Mouse (Mus musculus) c-Kit-negative CD71-positive TER-119-positive erythroid progenitor cells, embryonic 14.5 days (primary cell): ENCODE results near the gene Nol8.

ENCODE experiments used
- DNase-seq: peaks from one replicate; pipeline ENCODE4 v3.0.0-alpha.2; 2013; ENCODE audit warnings: low read depth, low spot score

The Nol8 gene

GRCm38 (mm10) chr13:49684266-49684665 lies 31.4 kb downstream of the Nol8 start:
- DNase-seq: no peak

DNA sequence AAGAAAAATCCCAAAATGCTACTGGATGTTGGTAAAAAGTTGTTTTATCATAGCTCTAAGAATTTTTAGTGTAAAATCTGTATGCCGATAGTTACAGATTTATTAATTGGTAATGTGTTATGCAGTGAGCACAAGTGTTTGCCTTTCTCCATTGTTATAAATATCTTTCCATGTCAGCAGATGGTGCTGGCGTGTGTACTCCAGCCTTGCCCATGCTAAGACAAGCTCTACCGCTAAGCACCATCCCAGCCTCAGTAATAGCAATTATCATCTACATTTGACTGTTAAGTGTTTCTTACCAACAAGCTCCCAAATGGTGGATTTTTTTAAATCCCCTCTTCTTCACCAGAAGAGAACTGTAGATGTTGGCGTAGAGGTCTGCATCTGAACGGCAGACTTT lies 38.2 kb downstream of the Nol8 start:
- DNase-seq: no peak

DNA sequence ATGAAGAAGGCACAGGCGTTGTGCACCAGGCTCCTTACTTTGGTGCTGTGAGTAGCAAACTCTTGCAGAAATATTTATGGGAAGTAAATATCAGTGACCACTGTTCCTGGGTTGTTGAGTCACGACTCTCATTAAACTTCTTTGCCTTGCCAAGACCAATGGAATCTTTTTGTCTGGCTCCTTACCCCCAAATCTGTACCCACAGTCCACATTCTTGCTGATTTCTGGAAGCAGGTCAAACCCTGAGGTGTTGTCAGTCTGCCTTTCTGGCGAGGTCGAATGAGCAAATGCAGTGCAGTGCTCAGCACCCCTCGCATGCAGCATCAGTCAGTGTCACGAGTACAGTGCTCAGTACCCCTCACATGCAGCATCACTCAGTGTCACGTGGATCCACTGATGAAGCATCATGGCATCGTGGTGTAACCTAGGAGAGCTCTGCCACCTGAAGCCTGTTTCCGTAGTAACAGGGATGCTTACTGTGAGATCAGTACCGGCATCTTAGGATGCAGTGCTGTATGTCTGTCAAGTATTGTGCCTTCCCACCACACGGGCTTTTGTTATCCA lies 50.4 kb downstream of the Nol8 start:
- no peak for DNase-seq

DNA sequence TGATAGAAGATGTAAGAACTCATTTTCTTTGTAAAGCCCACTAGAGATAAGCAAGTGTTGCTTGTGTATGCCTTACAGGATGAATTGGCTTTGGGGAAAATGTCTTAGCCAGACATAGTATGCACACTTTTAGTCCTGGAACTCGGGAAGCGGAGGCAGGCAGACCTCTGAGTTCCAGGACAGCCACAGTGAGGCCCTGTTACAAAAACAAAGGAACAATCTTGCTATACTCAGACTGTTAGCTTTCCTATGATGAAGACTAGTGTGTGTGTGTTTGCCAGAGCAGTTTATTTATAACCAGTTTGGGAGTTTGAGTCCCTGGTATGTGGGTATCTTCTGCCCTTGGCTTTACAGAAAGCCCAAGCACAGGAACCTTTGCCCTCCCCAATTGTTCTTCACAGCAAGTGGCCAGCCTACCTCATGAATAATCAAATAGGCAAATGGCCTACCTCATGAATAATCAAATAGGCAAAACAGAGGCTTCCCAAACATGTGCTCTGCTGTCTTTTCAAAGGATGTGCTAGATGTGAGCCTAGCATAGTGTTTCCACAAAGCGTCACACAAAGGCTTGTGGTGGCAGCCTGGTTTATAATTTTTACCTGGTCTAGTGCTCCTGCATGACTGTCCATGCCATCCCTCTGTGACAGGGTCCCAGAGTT lies 53.3 kb downstream of the Nol8 start:
- no peak for DNase-seq

DNA sequence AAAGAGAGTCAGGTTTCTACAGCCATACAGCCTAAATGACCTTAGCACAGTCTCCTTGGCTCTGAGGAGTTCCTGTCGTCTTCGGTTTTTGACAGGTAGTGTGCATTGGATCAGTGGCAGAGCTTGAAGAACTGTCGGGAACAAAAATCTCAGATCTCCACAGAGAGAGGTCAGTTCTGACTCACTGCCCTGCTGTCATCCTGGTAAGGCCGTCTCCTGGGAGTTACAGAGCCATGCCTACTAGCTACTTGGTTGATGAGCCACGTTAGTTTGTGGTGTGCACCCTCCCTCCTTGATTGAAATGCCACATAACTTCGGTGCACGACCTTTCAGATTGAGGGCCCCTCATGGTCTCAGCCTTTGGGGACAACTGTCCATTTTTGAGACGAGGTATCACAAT lies 55.4 kb downstream of the Nol8 start:
- DNase-seq: no peak

GRCm38 (mm10) chr13:49712047-49712721 lies 59.3 kb downstream of the Nol8 start:
- no peak for DNase-seq

DNA sequence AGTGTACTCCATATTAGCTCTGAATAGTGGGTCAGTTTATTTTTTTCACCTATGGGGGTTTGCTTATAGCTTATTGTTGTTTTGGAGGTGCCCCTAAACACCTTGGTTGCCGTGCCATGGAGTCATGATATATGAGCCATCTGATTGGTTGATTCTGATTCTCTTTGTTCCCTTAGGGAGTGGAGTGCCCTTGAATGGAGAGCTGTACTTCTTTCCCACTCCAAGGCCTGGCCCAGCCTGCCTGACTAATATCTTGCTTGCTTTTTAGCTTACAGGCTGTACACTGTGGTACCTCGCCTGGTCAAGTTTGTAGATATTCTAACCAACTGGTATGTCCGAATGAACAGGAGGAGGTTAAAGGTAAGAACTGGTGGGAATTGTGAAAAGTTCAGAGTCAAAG lies 66.4 kb downstream of the Nol8 start:
- DNase-seq: no peak
